Mouse (Mus musculus): Measurements from ENCODE around the gene Opcml.

DNA sequence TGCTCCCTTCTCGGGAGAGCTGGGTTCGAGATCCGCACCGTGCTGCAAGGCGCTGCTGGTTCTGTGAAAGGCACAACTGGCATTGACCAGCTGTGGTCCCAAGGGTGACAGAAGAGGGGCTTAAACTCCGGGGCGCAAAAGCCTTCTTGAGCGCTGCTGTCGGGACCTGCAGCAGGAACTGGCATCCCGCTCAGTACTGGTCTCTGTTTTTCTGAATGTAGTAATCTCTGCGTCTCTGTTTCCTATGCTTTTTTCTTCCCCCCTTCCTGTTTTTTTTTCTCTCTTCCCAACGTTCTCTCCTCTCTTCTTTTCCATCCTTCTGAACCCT, 1.0 kb downstream of the Opcml start:
- no peak for TF ChIP-seq POLR2A (IDR thresholded peaks at IDR 0.05; ENCODE audit: low read depth, low read length)
- no peak for TF ChIP-seq CTCF (IDR thresholded peaks at IDR 0.05; ENCODE audit: borderline replicate concordance, insufficient read depth, low read length)

All from embryonic fibroblast, embryonic 13.5 days (primary cell).